Mouse (Mus musculus): ENCODE data around the gene Draxin. TPM values are rescaled to one million over a fixed set of nuclear protein-coding genes. Genes with fewer than 3 reads are reported as not detected.
"Not testable (repeated sequence)": the region's sequence is repeated elsewhere in the genome, so short reads cannot be mapped to it uniquely, and the experiment has no call there.

Gene Draxin
- polyA plus RNA-seq, 1 experiment from 2014 or later: 11.8 TPM

- no peaks in the 10 kb centered on the region for H3K4me1 ChIP-seq (ENCODE audit: control insufficient read depth, insufficient read depth, low read length)
- no peak overlapping the region for H3K4me2 ChIP-seq (ENCODE audit: low read length)
- H3K4me3 ChIP-seq (ENCODE audit: low read depth, low read length): no peak overlapping the region
- WGBS: 68% methylated on average over 2 of the region's 2 CpGs
- peaks cover 53% of the 10 kb centered on the region for H3K36me3 ChIP-seq (ENCODE audit: control insufficient read depth, insufficient read depth, low read length)
- H3K27ac ChIP-seq (ENCODE audit: low read length): no peak overlapping the region
- H3K9me3 ChIP-seq (replicated peaks; ENCODE audit: control insufficient read depth, low read length, poor library complexity, severe bottlenecking): no peaks in the 10 kb centered on the region
- no peaks in the 10 kb centered on the region for H3K27me3 ChIP-seq (ENCODE audit: control insufficient read depth, insufficient read depth, low read depth, low read length)
- H3K9ac ChIP-seq (ENCODE audit: low read depth, low read length): no peak overlapping the region
- no peak for ATAC-seq
These were observed 77.5 kb downstream of the Draxin start for GRCm38 (mm10) chr4:148052976-148053375.

GRCm38 (mm10) chr4:148051886-148052285 is 78.6 kb downstream of the Draxin start:
- ATAC-seq: no peak
- Histone ChIP-seq H3K9ac (ENCODE audit: low read depth, low read length) (no peak overlapping the region), H3K4me3 (ENCODE audit: low read depth, low read length) (no peak overlapping the region), H3K9me3 (replicated peaks; ENCODE audit: control insufficient read depth, low read length, poor library complexity, severe bottlenecking) (no peaks in the 10 kb centered on the region), H3K4me1 (ENCODE audit: control insufficient read depth, insufficient read depth, low read length) (no peaks in the 10 kb centered on the region; the same call in 1 of the 2 replicates), H3K27me3 (ENCODE audit: control insufficient read depth, insufficient read depth, low read depth, low read length) (no peaks in the 10 kb centered on the region), H3K4me2 (ENCODE audit: low read length) (no peak overlapping the region), H3K27ac (ENCODE audit: low read length) (no peak overlapping the region), H3K36me3 (ENCODE audit: control insufficient read depth, insufficient read depth, low read length) (peaks cover 45% of the 10 kb centered on the region)
- 79% methylated on average over 11 of the region's 11 CpGs for WGBS

GRCm38 (mm10) chr4:148051046-148051776 is 79.3 kb downstream of the Draxin start:
- Histone ChIP-seq H3K4me3 (ENCODE audit: low read depth, low read length) (no peak overlapping the region), H3K9ac (ENCODE audit: low read depth, low read length) (no peak overlapping the region), H3K4me1 (ENCODE audit: control insufficient read depth, insufficient read depth, low read length) (no peaks in the 10 kb centered on the region; the same call in 1 of the 2 replicates), H3K36me3 (ENCODE audit: control insufficient read depth, insufficient read depth, low read length) (peaks cover 39% of the 10 kb centered on the region), H3K27me3 (ENCODE audit: control insufficient read depth, insufficient read depth, low read depth, low read length) (no peaks in the 10 kb centered on the region), H3K4me2 (ENCODE audit: low read length) (no peak overlapping the region), H3K9me3 (replicated peaks; ENCODE audit: control insufficient read depth, low read length, poor library complexity, severe bottlenecking) (no peaks in the 10 kb centered on the region), H3K27ac (ENCODE audit: low read length) (no peak overlapping the region)
- ATAC-seq: no peak
- 94% methylated on average over 13 of the region's 13 CpGs for WGBS

GRCm38 (mm10) chr4:148050396-148050914 is 80.0 kb downstream of the Draxin start:
- not testable (repeated sequence) for H3K9me3 ChIP-seq (replicated peaks; ENCODE audit: control insufficient read depth, low read length, poor library complexity, severe bottlenecking); H3K27me3 ChIP-seq (ENCODE audit: control insufficient read depth, insufficient read depth, low read depth, low read length); ATAC-seq; H3K4me1 ChIP-seq (ENCODE audit: control insufficient read depth, insufficient read depth, low read length); H3K4me3 ChIP-seq (ENCODE audit: low read depth, low read length); H3K27ac ChIP-seq (ENCODE audit: low read length); H3K9ac ChIP-seq (ENCODE audit: low read depth, low read length); H3K4me2 ChIP-seq (ENCODE audit: low read length)
- WGBS: 97% methylated on average over 3 of the region's 3 CpGs
- peaks cover 32% of the 10 kb centered on the region for H3K36me3 ChIP-seq (ENCODE audit: control insufficient read depth, insufficient read depth, low read length)

Small RNA genes within 50 kb of the gene (microRNA-seq; reads per million reads assigned to microRNA genes)
- gene Mir7022: not detected

Other genes with a start within 250 kb of the Draxin start
- gene Mfn2, start 226.0 kb downstream of the Draxin start, polyA plus RNA-seq (2015; fragmentation: Nextera tagmentation; extraction: Ambion mirVana): 107 and 108 TPM in 2 replicates
- gene Plod1, start 193.9 kb downstream of the Draxin start, polyA plus RNA-seq (2015; fragmentation: Nextera tagmentation; extraction: Ambion mirVana): 20.8 and 21.2 TPM in 2 replicates
- 9.5 and 11.1 TPM in 2 replicates for gene 2510039O18Rik, start 189.8 kb downstream of the Draxin start, polyA plus RNA-seq (2015; fragmentation: Nextera tagmentation; extraction: Ambion mirVana)
- not detected in 2 replicates for gene Nppb, start 144.9 kb downstream of the Draxin start, polyA plus RNA-seq (2015; fragmentation: Nextera tagmentation; extraction: Ambion mirVana)
- 2.4 and 3.3 TPM in 2 replicates for gene Nppa, start 130.0 kb downstream of the Draxin start, polyA plus RNA-seq (2015; fragmentation: Nextera tagmentation; extraction: Ambion mirVana)
- 36.5 and 36.9 TPM in 2 replicates for gene Clcn6, start 91.9 kb downstream of the Draxin start, polyA plus RNA-seq (2015; fragmentation: Nextera tagmentation; extraction: Ambion mirVana)
- gene Mthfr, start 91.6 kb downstream of the Draxin start, polyA plus RNA-seq (2015; fragmentation: Nextera tagmentation; extraction: Ambion mirVana): 21.5 and 22.2 TPM in 2 replicates
- gene Agtrap, start 42.7 kb downstream of the Draxin start, polyA plus RNA-seq (2015; fragmentation: Nextera tagmentation; extraction: Ambion mirVana): 7.7 and 8.1 TPM in 2 replicates
- 98.2 and 100 TPM in 2 replicates for gene Mad2l2, start 314 bp downstream of the Draxin start, polyA plus RNA-seq (2015; fragmentation: Nextera tagmentation; extraction: Ambion mirVana)
- 18.5 and 23.8 TPM in 2 replicates for gene Fbxo6, start 21.4 kb upstream of the Draxin start, polyA plus RNA-seq (2015; fragmentation: Nextera tagmentation; extraction: Ambion mirVana)
- 90.1 and 102 TPM in 2 replicates for gene Fbxo44, start 29.8 kb upstream of the Draxin start, polyA plus RNA-seq (2015; fragmentation: Nextera tagmentation; extraction: Ambion mirVana)
- gene Fbxo2, start 29.9 kb upstream of the Draxin start, polyA plus RNA-seq (2015; fragmentation: Nextera tagmentation; extraction: Ambion mirVana): 5.6 and 9.4 TPM in 2 replicates
- gene Disp3, start 157.3 kb upstream of the Draxin start, polyA plus RNA-seq (2015; fragmentation: Nextera tagmentation; extraction: Ambion mirVana): 12.4 and 12.7 TPM in 2 replicates